Mouse (Mus musculus): ENCODE measurements around the gene C3ar1. TPM values are rescaled to one million over a fixed set of nuclear protein-coding genes. Genes with fewer than 3 reads are reported as not detected.

Gene C3ar1
- 1.1 and 1.5 TPM in 2 replicates for polyA plus RNA-seq (2016; fragmentation: Nextera tagmentation; extraction: Ambion mirVana)

DNA sequence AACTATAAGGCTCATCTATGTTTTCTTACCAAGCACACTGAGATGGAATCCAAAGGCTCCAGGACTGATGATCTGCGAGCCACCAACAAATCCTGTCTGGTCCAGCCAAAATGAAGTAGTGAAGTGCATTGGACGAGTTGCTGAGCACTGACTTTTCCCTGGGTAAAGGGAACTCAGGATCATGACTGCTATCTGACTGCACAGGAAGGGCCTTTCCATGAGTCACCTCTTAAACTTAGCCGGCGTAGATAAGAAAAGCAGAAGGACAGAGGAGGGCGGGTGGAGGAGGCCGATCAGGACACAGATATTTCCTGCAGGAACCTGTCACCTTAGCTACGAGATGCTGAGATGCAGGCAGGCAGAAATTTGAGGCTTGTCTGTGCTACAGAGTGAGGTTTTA, at the start of gene C3ar1:
C3ar1 (minus strand) TSS at position 207 of the 400 bp plus-strand sequence.
- H3K27me3 ChIP-seq (replicated peaks; ENCODE audit: low read depth, poor library complexity, severe bottlenecking): no peaks in the 10 kb centered on the region
- DNase-seq (ENCODE audit: low spot score): no peak
- H3K27ac ChIP-seq (replicated peaks): no peak within 1 kb of the TSS
- no peaks in the 10 kb centered on the region for H3K36me3 ChIP-seq (replicated peaks)
- no peaks in the 10 kb centered on the region for H3K4me1 ChIP-seq
- no peak within 1 kb of the TSS for H3K4me3 ChIP-seq
- 76% methylated on average over 7 of the region's 7 CpGs for WGBS
- H3K9me3 ChIP-seq: no peaks in the 10 kb centered on the region; the same call in 1 of the 2 replicates

DNA sequence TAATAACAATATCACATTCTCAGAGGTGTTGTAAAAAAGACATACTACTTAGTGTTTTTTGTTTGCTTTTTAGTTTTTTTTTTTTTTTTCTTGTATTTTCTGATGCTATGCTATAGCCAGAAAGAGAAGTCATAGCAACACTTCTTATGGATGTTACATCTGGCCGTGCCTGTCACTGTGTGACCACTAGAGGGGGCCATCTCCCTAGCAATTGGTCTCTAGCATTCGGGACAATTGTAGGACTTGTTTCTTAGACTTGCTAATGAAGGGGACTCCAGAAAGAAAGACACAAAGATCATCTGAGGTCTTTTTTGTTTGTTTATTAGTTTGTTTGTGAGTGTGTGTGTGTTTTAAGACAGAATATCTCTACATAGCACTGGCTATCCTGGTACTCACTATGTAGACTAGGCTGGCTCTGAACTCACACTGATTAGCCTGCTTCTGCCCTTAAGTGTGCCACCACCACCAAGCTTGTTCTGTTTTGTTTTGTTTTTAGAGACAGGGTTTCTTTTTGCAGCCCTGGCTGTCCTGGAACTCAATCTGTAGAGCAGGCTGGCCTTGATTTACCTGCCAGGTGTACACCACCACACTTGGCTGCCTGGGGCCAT, 36.6 kb upstream of the C3ar1 start:
- Histone ChIP-seq H3K36me3 (replicated peaks) (peaks cover 56% of the 10 kb centered on the region), H3K9me3 (no peaks in the 10 kb centered on the region), H3K27ac (replicated peaks) (no peak overlapping the region), H3K4me1 (no peaks in the 10 kb centered on the region), H3K27me3 (replicated peaks; ENCODE audit: low read depth, poor library complexity, severe bottlenecking) (no peaks in the 10 kb centered on the region), H3K4me3 (no peak overlapping the region)
- 19% methylated on average over 2 of the region's 2 CpGs for WGBS
- peak; percentile 67 for DNase-seq (ENCODE audit: low spot score)

DNA sequence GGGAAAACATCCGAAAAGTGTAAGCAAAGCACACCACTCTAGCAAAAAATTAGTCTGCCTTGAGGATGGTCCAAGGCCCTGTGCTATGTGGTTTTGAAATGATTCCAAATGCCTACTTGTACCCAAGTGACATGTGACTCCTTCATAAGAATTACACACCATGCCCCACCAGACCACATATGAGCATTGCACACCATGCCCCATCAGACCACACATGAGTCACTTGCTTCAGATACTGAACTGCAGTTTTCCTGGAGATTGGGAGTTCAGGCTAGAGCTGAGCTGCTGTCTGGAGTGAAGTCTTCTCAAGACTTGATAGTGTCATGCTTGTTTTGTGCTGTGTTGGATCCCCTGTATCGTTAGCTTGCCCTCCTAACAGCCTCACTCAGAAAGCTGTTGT, 33.6 kb upstream of the C3ar1 start:
- Histone ChIP-seq H3K27ac (replicated peaks) (no peak overlapping the region), H3K36me3 (replicated peaks) (peaks cover 74% of the 10 kb centered on the region), H3K9me3 (no peaks in the 10 kb centered on the region), H3K4me1 (no peaks in the 10 kb centered on the region), H3K27me3 (replicated peaks; ENCODE audit: low read depth, poor library complexity, severe bottlenecking) (no peaks in the 10 kb centered on the region), H3K4me3 (no peak overlapping the region)
- 95% methylated on average over 2 of the region's 2 CpGs for WGBS
- DNase-seq (ENCODE audit: low spot score): no peak

DNA sequence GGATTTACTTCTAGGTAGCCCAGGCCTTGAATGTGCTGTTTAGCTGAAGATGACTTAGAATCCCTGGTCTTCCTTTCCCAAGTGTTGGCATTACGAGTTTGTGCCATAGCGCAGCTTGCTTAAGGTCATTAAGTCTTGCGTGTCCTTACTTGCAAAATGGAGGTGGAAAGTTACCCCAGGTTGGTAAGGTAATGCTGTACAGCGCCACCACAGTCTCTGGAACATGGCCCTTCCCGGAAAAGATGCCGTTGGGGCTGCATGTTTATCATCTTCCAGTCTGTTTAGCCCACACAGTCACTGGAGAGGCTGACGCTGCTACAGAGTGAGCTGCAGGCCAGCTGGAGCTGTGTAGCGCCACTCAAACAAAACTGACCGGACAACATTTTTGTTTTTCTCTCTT, 27.6 kb upstream of the C3ar1 start:
- Histone ChIP-seq H3K4me1 (no peaks in the 10 kb centered on the region), H3K36me3 (replicated peaks) (peaks cover 100% of the 10 kb centered on the region), H3K4me3 (no peak overlapping the region), H3K27me3 (replicated peaks; ENCODE audit: low read depth, poor library complexity, severe bottlenecking) (no peaks in the 10 kb centered on the region), H3K9me3 (no peaks in the 10 kb centered on the region), H3K27ac (replicated peaks) (no peak overlapping the region)
- DNase-seq (ENCODE audit: low spot score): no peak
- 93% methylated on average over 9 of the region's 9 CpGs for WGBS

DNA sequence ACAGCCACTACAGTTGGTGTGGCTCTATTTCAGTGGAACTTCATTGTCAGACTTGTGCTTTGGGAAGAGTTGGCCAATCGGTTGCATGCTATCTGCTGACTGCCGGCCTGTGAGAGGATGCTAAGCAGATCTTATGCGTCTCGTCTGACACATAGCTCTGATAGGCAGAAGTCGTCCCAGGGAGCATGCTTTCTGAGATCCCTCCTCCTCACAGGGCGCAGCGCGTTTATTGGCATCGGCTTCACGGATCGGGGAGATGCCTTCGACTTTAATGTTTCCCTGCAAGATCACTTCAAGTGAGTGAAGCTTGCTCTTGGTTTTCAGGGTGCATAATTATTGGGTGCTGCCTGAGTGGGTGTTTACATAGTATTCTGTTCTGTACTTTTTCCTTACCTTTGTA, 25.3 kb upstream of the C3ar1 start:
- H3K4me1 ChIP-seq: no peaks in the 10 kb centered on the region
- H3K4me3 ChIP-seq: no peak overlapping the region
- no peak for DNase-seq (ENCODE audit: low spot score)
- H3K27me3 ChIP-seq (replicated peaks; ENCODE audit: low read depth, poor library complexity, severe bottlenecking): no peaks in the 10 kb centered on the region
- no peaks in the 10 kb centered on the region for H3K9me3 ChIP-seq
- WGBS: 94% methylated on average over 12 of the region's 12 CpGs
- peaks cover 100% of the 10 kb centered on the region for H3K36me3 ChIP-seq (replicated peaks)
- H3K27ac ChIP-seq (replicated peaks): no peak overlapping the region

DNA sequence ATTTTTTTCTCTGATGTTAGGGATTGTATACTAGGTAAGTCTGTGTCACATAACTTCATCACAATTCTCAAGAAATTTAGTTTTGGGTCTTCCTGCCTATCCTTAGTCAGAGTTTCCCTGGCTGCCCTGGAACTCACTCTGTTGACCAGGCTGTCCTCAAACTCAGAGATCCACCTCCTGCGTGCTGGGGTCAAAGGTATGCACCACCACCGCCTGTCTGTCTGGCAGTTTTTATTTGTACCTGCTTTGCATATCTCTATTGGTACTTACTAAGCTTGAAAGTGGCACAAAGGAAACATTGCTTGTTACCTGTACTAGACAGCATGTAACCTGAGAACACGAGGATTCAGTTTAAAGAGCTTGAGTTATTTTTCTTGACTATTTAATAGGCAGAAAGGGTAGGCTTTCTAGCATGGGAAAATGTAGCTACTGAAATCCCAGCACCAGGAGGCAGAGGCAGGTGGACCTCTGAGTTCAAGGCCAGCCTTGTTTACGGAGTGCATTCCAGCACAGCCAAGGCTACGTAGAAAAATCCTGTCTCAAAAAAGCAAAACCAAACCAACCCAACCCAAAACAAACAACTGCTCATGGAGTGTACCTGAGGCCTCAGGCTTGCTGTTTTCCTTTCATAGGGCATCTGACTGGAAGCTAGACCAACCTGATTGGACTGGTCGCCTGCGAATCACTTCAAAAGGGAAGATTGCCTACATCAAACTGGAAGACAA, 24.0 kb upstream of the C3ar1 start:
- WGBS: 93% methylated on average over 7 of the region's 7 CpGs
- H3K27ac ChIP-seq (replicated peaks): no peak overlapping the region
- peaks cover 92% of the 10 kb centered on the region for H3K36me3 ChIP-seq (replicated peaks)

DNA sequence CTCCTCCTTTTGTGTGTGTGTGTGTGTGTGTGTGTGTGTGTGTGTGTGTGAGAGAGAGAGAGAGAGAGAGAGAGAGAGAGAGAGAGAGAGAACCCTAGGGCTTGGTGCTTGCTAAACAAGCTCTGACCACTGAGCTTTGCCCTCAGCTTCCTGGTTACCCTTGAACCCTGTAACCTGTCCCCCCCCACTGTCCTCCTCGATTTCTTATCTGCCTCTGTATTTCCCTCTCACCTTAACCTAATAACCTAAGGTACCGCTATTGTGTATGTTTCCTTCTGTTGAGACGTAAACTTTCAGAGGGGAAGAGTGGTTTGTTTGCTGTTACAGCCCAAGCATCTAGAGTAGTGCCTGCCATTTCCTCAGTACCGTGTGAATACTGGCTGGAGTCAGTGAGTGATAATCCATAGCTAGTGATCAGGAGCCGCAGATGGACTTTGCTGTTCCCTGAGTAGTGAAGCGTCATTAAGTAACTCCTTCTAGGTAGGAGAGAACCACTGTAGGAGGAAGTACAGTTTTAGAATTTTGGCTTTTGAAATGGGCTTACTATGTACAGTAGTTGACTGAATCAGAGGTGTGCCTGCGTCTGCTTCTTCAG, 23.3 kb upstream of the C3ar1 start:
- DNase-seq (ENCODE audit: low spot score): no peak
- Histone ChIP-seq H3K27me3 (replicated peaks; ENCODE audit: low read depth, poor library complexity, severe bottlenecking) (no peaks in the 10 kb centered on the region), H3K9me3 (no peaks in the 10 kb centered on the region), H3K27ac (replicated peaks) (no peak overlapping the region), H3K4me3 (no peak overlapping the region), H3K4me1 (peaks cover 6% of the 10 kb centered on the region), H3K36me3 (replicated peaks) (peaks cover 85% of the 10 kb centered on the region)
- 93% methylated on average over 7 of the region's 7 CpGs for WGBS

More for the DNA sequence above, 24.0 kb upstream of the C3ar1 start:
- no peaks in the 10 kb centered on the region for H3K9me3 ChIP-seq
- H3K4me3 ChIP-seq: no peak overlapping the region
- no peaks in the 10 kb centered on the region for H3K27me3 ChIP-seq (replicated peaks; ENCODE audit: low read depth, poor library complexity, severe bottlenecking)
- no peak for DNase-seq (ENCODE audit: low spot score)
- H3K4me1 ChIP-seq: peaks cover 6% of the 10 kb centered on the region

DNA sequence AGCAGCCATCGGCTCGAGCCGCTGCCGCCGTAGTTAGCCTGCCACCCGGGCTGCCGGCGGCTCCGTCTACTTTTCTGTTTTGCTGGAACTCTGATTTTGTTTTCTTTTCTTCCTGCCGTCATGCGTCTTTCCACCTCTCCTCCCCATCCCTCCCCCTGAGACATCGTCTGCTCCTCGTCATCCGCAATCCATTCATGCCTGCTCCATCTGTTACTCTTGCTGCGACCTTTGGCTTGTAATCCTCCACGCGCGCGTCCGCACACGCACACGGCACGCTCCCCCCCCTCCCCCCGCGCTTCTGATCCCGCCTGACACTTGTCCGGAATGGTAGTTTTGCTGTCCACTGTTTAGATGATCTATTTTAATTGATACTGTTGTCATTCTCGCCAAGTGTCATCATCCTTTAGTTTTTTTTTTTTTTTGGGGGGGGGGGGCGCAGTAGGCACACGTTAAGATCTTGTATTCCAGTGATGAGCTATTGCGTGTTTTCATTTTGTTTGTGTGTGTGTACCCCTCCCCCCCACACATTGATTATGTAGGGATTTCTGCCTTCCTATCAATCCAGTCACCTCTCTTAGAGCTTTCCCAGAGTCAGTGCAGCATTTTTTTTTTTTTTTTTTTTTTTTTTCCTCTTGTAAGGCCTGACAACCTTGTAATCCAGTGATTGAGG, 18.9 kb upstream of the C3ar1 start:
- no peaks in the 10 kb centered on the region for H3K9me3 ChIP-seq
- peaks cover 41% of the 10 kb centered on the region for H3K36me3 ChIP-seq (replicated peaks)
- under 1% methylated on average over 31 of the region's 31 CpGs for WGBS
- no peaks in the 10 kb centered on the region; the same call in 1 of the 2 replicates for H3K27me3 ChIP-seq (replicated peaks; ENCODE audit: low read depth, poor library complexity, severe bottlenecking)
- peaks cover 6% of the 10 kb centered on the region for H3K4me1 ChIP-seq
- no peak for DNase-seq (ENCODE audit: low spot score)
- H3K27ac ChIP-seq (replicated peaks): peak overlapping the region; percentile 93
- peak overlapping the region; percentile 92 for H3K4me3 ChIP-seq

DNA sequence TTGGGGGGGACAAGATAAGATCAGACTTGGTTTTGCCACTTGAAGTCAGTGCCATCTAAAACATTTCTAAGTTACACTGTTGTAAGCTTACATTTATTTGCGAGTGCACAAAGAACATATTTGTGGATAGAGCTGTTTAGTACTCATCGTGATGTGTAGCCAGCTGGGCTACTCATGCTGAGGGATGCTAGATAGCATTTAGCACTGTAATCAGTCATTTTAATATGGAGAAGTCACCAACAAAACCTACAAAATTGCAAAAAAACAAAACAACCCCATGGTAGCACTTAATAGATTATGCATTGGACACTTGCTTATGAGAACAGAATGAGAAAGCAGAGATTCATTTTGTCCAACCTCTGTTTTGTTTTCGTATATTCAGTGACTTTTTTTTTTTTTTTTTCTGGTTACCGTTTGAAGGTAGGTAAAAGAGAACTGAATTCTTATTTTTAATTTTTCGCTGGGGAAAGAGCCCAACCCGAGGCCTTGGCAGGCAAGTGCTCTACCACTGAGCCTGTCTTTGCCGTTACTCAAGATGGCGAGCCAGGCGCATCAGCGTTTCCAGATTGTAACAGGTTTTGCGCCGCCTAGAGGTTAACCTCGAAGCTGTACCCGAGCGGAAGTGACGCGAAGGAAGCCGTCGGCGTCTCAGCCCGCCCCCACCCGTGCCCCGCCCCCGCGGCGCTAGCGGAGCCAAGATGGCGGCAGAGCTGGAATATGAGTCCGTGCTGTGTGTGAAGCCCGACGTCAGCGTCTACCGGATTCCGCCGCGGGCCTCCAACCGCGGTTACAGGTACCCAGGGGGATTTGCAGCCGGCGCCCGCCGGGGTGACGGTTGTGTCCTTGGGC, 18.1 kb upstream of the C3ar1 start, which contains the start of gene Necap1:
Necap1 (plus strand) TSS at position 604 of the 849 bp plus-strand sequence.
- 7% methylated on average over 43 of the region's 43 CpGs for WGBS

DNA sequence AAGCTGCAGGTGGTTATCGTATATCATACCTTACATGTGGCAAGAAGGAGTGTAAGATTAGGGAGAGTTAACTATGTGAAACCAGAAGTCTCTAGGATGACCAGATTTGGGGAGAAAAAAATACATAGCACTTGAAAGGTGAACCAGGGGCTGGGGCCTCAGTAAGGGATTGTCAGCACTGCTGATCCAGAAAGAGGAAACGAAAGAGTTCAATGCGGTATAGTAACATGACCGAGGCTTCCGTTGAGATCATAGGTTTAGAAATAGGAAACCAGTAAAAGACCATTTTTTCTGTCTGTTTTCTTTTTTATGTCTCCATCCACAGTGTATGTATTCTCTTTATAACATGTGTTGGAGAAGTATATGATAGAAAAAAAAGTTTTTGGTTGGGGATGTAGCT, 16.8 kb upstream of the C3ar1 start:
- H3K4me1 ChIP-seq: peaks cover 6% of the 10 kb centered on the region
- DNase-seq (ENCODE audit: low spot score): no peak
- no peak overlapping the region for H3K4me3 ChIP-seq
- no peaks in the 10 kb centered on the region for H3K9me3 ChIP-seq
- 96% methylated on average over 5 of the region's 5 CpGs for WGBS
- peaks cover 3% of the 10 kb centered on the region; the same call in 1 of the 2 replicates for H3K27me3 ChIP-seq (replicated peaks; ENCODE audit: low read depth, poor library complexity, severe bottlenecking)
- peaks cover 21% of the 10 kb centered on the region for H3K36me3 ChIP-seq (replicated peaks)
- no peak overlapping the region for H3K27ac ChIP-seq (replicated peaks)

More for the DNA sequence above, 18.1 kb upstream of the C3ar1 start, which contains the start of gene Necap1:
- peaks cover 2% of the 10 kb centered on the region; the same call in 1 of the 2 replicates for H3K27me3 ChIP-seq (replicated peaks; ENCODE audit: low read depth, poor library complexity, severe bottlenecking)
- H3K4me1 ChIP-seq: peaks cover 6% of the 10 kb centered on the region
- H3K4me3 ChIP-seq: peak within 1 kb of the TSS; percentile 92
- H3K9me3 ChIP-seq: no peaks in the 10 kb centered on the region
- peaks cover 34% of the 10 kb centered on the region for H3K36me3 ChIP-seq (replicated peaks)
- H3K27ac ChIP-seq (replicated peaks): peak within 1 kb of the TSS; percentile 93
- peak; percentile 97 for DNase-seq (ENCODE audit: low spot score)

DNA sequence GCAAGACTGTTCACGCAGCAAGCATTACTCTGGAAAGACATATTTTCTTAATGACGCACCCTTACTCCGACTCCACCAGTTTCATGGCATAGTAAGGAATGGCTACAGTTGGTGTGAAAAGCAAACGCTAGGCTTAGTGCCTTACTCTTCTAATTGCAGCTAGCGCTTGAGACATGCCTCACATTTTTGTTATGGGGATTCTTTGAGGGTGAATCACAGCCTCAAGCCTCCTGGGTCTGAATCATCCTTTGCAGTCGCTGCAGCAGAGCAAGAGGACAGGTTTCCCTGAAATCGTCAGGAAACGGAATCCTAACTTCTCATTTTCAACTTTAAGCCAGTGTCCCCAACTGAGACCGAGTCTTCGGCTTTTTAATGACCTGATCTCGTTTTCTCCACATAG, 13.9 kb upstream of the C3ar1 start:
- Histone ChIP-seq H3K4me3 (no peak overlapping the region), H3K36me3 (replicated peaks) (no peaks in the 10 kb centered on the region), H3K9me3 (no peaks in the 10 kb centered on the region), H3K27me3 (replicated peaks; ENCODE audit: low read depth, poor library complexity, severe bottlenecking) (peaks cover 3% of the 10 kb centered on the region; the same call in 1 of the 2 replicates), H3K27ac (replicated peaks) (no peak overlapping the region), H3K4me1 (no peaks in the 10 kb centered on the region)
- WGBS: 83% methylated on average over 11 of the region's 11 CpGs
- DNase-seq (ENCODE audit: low spot score): no peak

All from embryonic facial prominence, embryonic 10.5 days (tissue).